Mouse (Mus musculus): Measurements from ENCODE around the gene Efnb2.

- TF ChIP-seq CTCF (IDR thresholded peaks at IDR 0.05; ENCODE audit: insufficient read depth, low read length) (0 out of 2 replicates have a peak, but pooled peaks have one; percentile 6), POLR2A (IDR thresholded peaks at IDR 0.05; ENCODE audit: borderline replicate concordance, extremely low read depth, low read depth, low read length) (peak; percentile 95)
Observed at GRCm38 (mm10) chr8:8661103-8661758, at the start of gene Efnb2.

Data from lung, adult 2 months (tissue).